Mouse (Mus musculus) heart, postnatal 4 days (tissue): ENCODE measurements around the gene Serpinb6a. TPM values are rescaled to one million over a fixed set of nuclear protein-coding genes. Genes with fewer than 3 reads are reported as not detected.

Source experiments
- DNase-seq: peaks from one replicate; pipeline ENCODE4 v3.0.0; 2021
- total RNA-seq, 2 experiments: library from RNA; stranded (reverse); gene quantifications; 2 replicates each; pipeline ENCODE4 v1.2.3; 2021

Serpinb6a gene
- total RNA-seq = 10 to 100 TPM; 91.9 to 96.1 TPM

GRCm38 (mm10) chr13:34002058-34003006 lies at the start of gene Serpinb6a, which contains the start of gene Ripk1:
Serpinb6a (minus strand) TSS chr13:34002794.
Ripk1 (plus strand) TSS chr13:34002363.
- DNase-seq = peak; percentile 93

DNA sequence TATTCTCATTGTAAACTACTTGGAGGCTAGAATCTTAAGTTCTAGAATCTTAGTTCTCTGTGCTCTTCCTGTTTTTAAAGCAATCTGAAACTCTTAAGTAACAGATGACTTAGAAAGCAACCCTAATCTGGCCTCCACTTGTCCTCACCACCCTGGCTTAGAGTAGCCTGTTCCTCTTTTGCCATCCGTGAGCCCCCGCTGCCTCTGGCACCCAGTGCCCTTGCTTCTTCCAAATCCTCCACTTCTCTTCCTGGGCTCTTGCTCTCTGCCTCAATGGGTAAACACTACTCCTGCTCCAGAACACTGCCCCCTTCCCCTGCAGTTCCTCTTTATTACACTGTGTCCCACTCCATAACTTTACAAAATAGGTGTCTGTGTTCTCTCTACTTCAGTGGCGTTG lies 49.1 kb upstream of the Serpinb6a start:
- no peak for DNase-seq

- no peak for DNase-seq
Measured at GRCm38 (mm10) chr13:34050479-34050878, 47.9 kb upstream of the Serpinb6a start.

GRCm38 (mm10) chr13:34047526-34047925 lies 44.9 kb upstream of the Serpinb6a start:
- DNase-seq = no peak

- DNase-seq = peak; percentile 88
Measured at GRCm38 (mm10) chr13:34046421-34047012, 43.9 kb upstream of the Serpinb6a start.

GRCm38 (mm10) chr13:34045511-34046249 lies 43.1 kb upstream of the Serpinb6a start:
- no peak for DNase-seq

DNA sequence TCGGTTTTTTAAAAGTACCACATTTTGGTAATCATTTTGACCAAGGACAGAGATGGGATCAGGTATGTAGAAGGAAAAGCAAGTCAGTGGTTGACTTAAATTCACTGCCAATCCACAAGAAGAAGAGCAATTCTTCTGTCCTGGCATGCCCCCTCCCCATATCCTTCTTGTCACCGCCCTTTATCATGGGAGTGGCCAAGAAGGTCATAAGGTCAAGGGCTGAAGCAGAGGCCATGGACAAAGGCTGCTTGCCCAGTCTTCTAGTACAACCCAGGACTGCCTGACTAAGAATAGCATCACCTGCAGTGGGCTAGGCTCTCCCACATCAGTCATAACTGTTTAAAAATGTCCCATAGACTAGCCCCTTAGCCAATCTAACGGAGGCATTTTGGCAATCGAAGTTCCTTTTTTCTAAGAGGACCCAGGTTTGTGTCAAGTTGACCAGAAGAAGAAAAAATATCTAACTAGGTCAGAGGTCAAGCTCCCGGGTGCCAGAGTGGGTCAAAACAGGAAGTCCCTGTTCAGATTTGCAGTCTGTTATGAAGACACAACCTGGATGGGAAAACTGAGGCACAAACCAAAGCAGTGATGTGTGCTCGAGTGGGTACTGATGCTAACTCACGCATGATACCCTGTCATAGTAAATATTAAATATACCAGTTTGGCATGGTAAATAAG lies 41.3 kb upstream of the Serpinb6a start:
- DNase-seq = no peak

DNA sequence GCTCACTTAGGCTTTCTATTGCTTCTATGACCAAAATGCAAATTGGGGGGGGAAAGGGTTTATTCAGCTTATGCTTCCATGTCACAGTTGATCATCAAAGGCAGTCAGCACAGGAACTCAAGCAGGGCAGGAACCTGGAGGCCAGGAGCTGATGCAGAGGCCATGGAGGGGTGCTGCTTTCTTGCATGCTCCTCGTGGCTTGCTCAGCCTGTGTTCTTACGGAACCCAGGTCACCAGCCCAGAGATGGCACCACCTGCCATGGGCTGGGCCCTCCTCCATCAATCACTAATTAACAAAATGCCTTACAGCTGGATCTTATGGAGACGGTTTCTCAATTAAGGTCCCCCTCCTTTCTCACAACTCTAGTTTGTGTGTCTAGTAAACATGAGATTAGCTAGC lies 37.5 kb upstream of the Serpinb6a start:
- DNase-seq = no peak

DNA sequence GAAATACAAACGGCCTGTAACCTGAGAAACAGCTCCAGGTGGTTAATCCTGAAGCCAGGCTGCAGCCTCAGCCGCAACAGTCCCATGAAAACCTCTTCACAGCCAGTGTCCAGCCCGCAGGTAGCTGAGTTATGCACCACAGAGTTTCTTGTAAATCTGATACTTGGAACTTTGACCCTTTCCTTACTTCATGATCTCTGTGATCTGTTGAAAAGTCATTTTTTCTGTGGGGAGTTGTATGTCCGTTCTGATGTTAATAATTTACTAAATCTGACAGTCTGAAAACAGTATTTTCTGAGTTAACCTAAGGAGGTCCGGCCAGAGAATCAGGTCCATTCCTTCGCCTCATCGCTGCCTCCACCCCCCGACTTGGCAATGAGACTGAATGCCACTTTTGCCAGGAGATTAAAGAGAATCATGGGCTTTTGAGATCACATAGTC lies 36.3 kb upstream of the Serpinb6a start:
- no peak for DNase-seq

DNA sequence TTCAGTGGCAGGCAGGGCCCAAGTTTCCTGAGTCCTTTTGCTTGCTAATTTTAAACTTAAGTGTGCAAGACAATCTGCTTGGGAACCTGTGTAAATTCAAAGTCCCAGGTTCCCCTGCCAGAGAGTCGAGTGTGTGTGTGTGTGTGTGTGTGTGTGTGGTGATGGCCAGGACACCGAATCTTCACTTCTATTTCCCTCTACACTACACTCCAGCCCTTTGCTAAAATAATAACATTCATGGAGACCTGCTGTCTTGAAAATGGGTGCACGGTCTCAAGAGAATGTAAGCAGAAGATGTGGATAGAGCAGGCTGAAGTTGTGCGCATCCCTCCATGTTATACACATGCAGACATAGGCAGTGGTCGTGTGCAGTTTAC lies 35.5 kb upstream of the Serpinb6a start:
- no peak for DNase-seq

GRCm38 (mm10) chr13:34037172-34038055 lies 34.8 kb upstream of the Serpinb6a start, which contains the start of gene Bphl:
Bphl (plus strand) TSS chr13:34037597.
- DNase-seq = peak; percentile 93

GRCm38 (mm10) chr13:34036726-34037125 lies 34.1 kb upstream of the Serpinb6a start:
- DNase-seq = no peak

DNA sequence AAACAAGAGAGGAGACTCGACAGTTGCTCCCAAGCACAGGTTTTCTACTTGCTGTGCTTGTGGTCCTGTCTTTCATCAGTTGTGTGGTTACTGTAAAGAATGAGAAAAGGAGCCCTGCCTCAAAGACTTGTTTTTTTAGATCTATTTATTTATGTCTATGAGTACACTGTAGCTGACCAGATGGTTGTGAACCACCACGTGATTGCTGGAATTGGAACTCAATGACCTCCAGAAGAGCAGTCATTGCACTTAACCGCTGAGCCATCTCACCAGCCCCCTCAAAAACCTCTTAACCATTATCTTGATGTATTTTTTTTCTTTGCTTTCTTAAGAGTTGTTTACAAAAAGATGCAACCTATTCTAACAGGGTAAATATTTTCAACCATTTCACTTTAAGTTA lies 32.8 kb upstream of the Serpinb6a start:
- DNase-seq = no peak

GRCm38 (mm10) chr13:34032041-34032440 lies 29.4 kb upstream of the Serpinb6a start:
- no peak for DNase-seq

DNA sequence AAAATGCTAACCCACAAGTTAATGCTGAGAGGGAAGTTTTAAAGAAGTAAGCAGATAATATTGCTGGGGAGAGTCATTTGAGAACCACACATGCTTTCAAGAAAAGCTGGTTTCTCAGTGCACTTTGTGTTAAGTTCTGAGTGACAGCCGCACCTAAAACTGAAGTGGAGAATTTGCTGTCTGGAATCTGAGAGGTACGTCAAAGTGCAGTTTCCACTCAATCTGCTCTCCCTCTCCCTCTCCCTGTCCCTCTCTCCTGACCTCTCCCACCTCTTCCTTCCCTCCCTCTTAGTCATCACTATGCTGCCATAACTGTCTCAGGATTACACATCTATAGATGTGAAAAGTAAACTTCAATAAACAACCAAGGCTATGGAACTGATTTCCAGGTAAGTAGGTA lies 19.4 kb upstream of the Serpinb6a start:
- no peak for DNase-seq

DNA sequence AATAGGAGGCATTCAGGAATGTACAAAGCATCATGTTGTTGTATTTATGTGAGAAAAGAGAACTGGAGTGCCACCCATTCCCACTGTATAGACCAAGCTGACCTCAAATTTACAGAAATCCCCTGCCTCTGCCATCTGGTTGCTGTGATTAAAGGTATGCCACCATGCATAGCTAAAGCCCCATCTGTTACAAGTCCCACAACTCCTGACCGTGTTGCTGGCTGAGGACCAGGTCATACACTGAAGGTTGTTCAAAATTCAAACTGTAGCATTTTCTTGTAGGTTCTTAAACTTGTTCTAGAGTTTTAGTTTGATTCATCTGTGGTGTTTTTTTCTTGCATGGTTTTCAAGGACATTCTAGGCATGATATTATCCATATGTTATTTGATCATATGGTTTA lies 15.9 kb upstream of the Serpinb6a start:
- no peak for DNase-seq

DNA sequence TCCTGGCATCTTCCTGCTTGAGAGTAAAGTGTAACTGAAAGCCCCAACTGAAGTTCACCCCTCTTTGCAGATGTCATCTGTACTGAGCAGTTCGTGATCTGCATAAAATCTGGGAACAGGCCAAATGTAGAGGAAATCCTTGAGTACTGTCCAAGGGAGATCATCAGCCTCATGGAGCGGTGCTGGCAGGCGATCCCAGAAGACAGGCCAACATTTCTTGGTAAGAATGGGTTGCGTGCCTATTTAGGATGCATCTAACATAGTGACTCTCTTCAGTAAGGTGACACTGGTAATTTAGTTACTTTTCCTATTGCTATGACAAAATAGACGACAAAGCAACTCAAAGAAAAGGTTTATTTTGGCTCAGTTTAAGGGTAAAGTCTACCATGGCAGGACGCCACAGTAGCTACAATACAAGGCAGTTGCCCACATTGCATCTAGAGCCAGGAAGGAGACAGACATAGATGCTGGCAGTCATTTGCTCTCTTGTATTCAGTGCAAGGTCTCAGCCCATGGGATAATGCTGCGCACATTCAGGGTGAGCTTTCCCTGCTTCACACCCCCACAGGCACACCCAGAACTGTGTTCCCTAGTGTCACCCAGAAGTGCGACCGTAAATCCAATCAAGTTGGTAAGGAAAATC lies 14.5 kb upstream of the Serpinb6a start:
- DNase-seq = no peak

DNA sequence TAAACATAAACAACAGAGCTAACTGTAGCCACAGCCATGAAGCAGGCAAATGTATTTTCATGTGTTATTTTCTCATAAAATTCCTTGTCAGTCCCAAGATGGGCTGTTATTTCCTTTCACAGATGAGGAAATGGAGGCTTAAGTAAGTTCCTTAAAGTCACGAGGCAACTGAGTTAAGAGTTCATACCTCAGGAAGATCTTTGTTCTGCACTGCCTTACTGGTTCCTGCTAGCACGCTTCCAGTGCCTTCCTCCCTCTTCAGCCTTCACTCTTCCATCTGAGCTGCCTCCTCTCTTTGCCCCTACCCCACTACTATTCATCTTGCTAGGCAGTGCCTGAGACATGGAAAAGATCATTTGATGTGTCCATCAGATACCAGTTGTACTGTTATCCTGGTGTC lies 4.6 kb upstream of the Serpinb6a start:
- no peak for DNase-seq

DNA sequence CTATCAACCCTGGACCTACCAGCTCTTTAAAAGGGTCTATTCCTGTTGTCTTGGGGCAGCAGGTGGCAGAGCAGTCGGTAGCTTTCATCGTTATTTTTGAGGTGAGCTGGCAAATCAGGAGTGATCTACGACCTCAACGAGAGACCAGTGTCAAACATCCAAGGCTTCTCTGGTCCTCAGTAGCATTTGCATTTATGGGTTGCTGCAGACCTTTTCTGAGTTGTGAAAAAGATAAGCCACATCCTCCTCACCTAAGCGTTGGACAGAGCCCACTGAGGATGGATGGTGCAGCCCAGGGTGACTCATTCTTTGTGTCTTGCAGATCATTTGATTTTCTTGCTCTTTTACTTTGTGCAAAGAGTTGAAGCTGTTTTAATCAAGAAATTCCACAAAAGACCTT lies 464 bp upstream of the Serpinb6a start:
- no peak for DNase-seq

GRCm38 (mm10) chr13:33995197-33995596 lies 7.4 kb downstream of the Serpinb6a start:
- DNase-seq = peak; percentile 80

DNA sequence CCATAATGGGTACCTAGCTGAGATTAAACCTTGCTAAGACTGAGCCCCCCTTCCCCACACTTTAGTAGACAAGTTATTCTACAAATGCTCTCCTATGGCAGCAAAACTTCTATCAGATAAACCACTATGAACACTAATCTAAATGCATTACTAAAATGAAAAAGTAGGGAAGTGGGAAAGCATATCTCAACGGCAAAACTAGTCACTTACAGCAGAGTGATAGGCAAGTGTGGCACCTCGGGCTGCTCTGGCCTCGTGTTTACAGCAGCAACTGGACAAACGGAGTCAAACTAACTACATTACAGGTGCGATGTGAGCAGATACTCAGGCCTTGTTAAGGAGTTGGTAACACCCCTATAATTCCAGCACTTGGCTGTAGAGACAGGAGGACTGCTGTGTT lies 13.0 kb downstream of the Serpinb6a start:
- no peak for DNase-seq
